1 mouse cellular context compared by ENCODE assay signal in genomic region chr12:84030659-84031332, GRCm38 (mm10).
TF ChIP-seq lines count a peak whose summit lies in the region.

No protein-coding gene starts in this region.

TF ChIP-seq in CH12.LX, 34 proteins besides CTCF, POLR2A, EP300 and RAD21 (continued from another document):
- no peak for TF ChIP-seq CHD1 (IDR thresholded peaks at IDR 0.05; ENCODE audit: low read depth, low read length)
- no peak for TF ChIP-seq JUND (conservative IDR thresholded peaks at IDR 0.05; ENCODE audit: low read depth, low read length)
- no peak; the same call in 1 of the 2 replicates for TF ChIP-seq IRF4 (IDR thresholded peaks at IDR 0.05; ENCODE audit: low read depth, low read length)
- TF ChIP-seq ZC3H11A (IDR thresholded peaks at IDR 0.05; ENCODE audit: low read depth, low read length): peak; percentile 32; the same call in 1 of the 2 replicates
- no peak for TF ChIP-seq JUN (IDR thresholded peaks at IDR 0.05; ENCODE audit: insufficient read depth, low read depth, low read length)
- TF ChIP-seq ETS1 (conservative IDR thresholded peaks at IDR 0.05; ENCODE audit: low read depth, low read length): no peak
- TF ChIP-seq MEF2A (IDR thresholded peaks at IDR 0.05; ENCODE audit: borderline replicate concordance, low read depth, low read length): no peak
- TF ChIP-seq KAT2A (IDR thresholded peaks at IDR 0.05; ENCODE audit: insufficient replicate concordance, low read length): no peak
- TF ChIP-seq MYC (IDR thresholded peaks at IDR 0.05; ENCODE audit: low read depth, low read length): peak; percentile 86
- TF ChIP-seq SIN3A (IDR thresholded peaks at IDR 0.05; ENCODE audit: low read length): peak; percentile 28; the same call in 1 of the 2 replicates
- no peak for TF ChIP-seq E2F4 (IDR thresholded peaks at IDR 0.05; ENCODE audit: insufficient replicate concordance, low read depth, low read length)
- 0 out of 2 replicates have a peak, but pooled peaks have one; percentile 43 for TF ChIP-seq MAZ (IDR thresholded peaks at IDR 0.05; ENCODE audit: low read depth, low read length)
- TF ChIP-seq NELFE (IDR thresholded peaks at IDR 0.05; ENCODE audit: low read depth, low read length): no peak
- no peak for TF ChIP-seq CHD2 (IDR thresholded peaks at IDR 0.05; ENCODE audit: low read length)
- TF ChIP-seq ZMIZ1 (IDR thresholded peaks at IDR 0.05; ENCODE audit: low read depth, low read length): no peak
- no peak for TF ChIP-seq HCFC1 (IDR thresholded peaks at IDR 0.05; ENCODE audit: low read depth, low read length)
- no peak for TF ChIP-seq ZNF384 (IDR thresholded peaks at IDR 0.05; ENCODE audit: low read depth, low read length)
- no peak for TF ChIP-seq TBP (conservative IDR thresholded peaks at IDR 0.05; ENCODE audit: low read depth, low read length)
- no peak for TF ChIP-seq USF2 (conservative IDR thresholded peaks at IDR 0.05; ENCODE audit: low read depth, low read length)
